Mouse (Mus musculus) CH12.LX (cell line): ENCODE results near the gene Rhobtb1.

Experiments
- BHLHE40 ChIP-seq: IDR thresholded peaks from 2 replicates; pipeline ENCODE4 v1.6.1; 2011; ENCODE audit warnings: mild to moderate bottlenecking, low read depth, low read length, improper control_type of control experiment
- CTCF ChIP-seq, 2 experiments: IDR thresholded peaks in 1 of 2; conservative IDR thresholded peaks in 1 of 2; 2 replicates each; pipeline ENCODE4 v1.5.1; 2011 to 2012; ENCODE audit warnings: low read depth in 2 of 2, low read length in 2 of 2, improper control_type of control experiment in 1 of 2, inconsistent platforms in 1 of 2, mild to moderate bottlenecking in 1 of 2, moderate library complexity in 1 of 2
- E2F4 ChIP-seq: IDR thresholded peaks from 2 replicates; pipeline ENCODE4 v1.6.1; 2011; ENCODE audit warnings: low read depth, low read length, improper control_type of control experiment; ENCODE audit not compliant: insufficient replicate concordance
- EP300 ChIP-seq: IDR thresholded peaks from 2 replicates; pipeline ENCODE4 v1.6.1; 2011; ENCODE audit warnings: low read length, improper control_type of control experiment
- HCFC1 ChIP-seq: IDR thresholded peaks from 2 replicates; pipeline ENCODE4 v1.6.1; 2012; ENCODE audit warnings: low read depth, mild to moderate bottlenecking, inconsistent platforms, low read length, improper control_type of control experiment
- KAT2A ChIP-seq: IDR thresholded peaks from 2 replicates; pipeline ENCODE4 v1.6.1; 2012; ENCODE audit warnings: low read length, improper control_type of control experiment, inconsistent platforms; ENCODE audit not compliant: insufficient replicate concordance
- MAZ ChIP-seq: IDR thresholded peaks from 2 replicates; pipeline ENCODE4 v1.6.1; 2012; ENCODE audit warnings: low read depth, mild to moderate bottlenecking, inconsistent platforms, low read length, improper control_type of control experiment, moderate library complexity
- MYC ChIP-seq: IDR thresholded peaks from 2 replicates; pipeline ENCODE4 v1.6.1; 2011; ENCODE audit warnings: low read depth, mild to moderate bottlenecking, improper control_type of control experiment, low read length
- POLR2A ChIP-seq: IDR thresholded peaks from 2 replicates; pipeline ENCODE4 v1.6.1; 2011; ENCODE audit warnings: low read depth, mild to moderate bottlenecking, improper control_type of control experiment, low read length
- SIN3A ChIP-seq: IDR thresholded peaks from 2 replicates; pipeline ENCODE4 v1.6.1; 2012; ENCODE audit warnings: low read length, improper control_type of control experiment, inconsistent platforms
- SMC3 ChIP-seq: IDR thresholded peaks from 2 replicates; pipeline ENCODE4 v1.6.1; 2011; ENCODE audit warnings: low read depth, low read length, improper control_type of control experiment
- TBP ChIP-seq: conservative IDR thresholded peaks from 2 replicates; pipeline ENCODE4 v1.6.1; 2011; ENCODE audit warnings: low read depth, low read length, improper control_type of control experiment
- ZMIZ1 ChIP-seq: IDR thresholded peaks from 2 replicates; pipeline ENCODE4 v1.6.1; 2012; ENCODE audit warnings: low read depth, mild to moderate bottlenecking, inconsistent platforms, low read length, improper control_type of control experiment

DNA sequence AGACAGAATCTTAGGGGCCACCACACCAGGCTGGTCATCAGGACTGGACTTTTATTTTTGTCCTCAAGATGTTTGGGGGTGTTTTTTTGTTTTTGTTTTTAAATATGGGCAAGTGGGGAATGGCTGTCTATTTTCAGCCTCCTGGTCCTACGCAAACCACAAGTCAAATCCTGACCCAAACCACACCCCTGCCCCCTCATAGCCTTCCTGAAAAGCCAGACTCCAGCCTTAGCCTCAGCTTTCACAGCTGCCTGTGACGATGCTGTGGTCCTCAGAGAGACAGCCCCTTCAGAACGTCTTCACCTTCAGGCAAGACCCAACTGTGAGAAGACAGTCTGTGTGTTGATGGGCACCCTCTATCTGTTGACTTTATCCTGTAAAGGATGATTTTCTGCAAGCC is 95.5 kb downstream of the Rhobtb1 start:
- TF ChIP-seq CTCF (conservative IDR thresholded peaks at IDR 0.05 in 1 of 2, IDR thresholded peaks at IDR 0.05 in 1 of 2; ENCODE audit: low read depth in 2 of 2, low read length in 2 of 2) (no peak), MAZ (no peak), POLR2A (no peak), EP300 (peak; percentile 17; the same call in 1 of the 2 replicates), KAT2A (no peak), SMC3 (no peak), MYC (no peak), SIN3A (0 out of 2 replicates have a peak, but pooled peaks have one; percentile 9), TBP (no peak), BHLHE40 (0 out of 2 replicates have a peak, but pooled peaks have one; percentile 9), ZMIZ1 (no peak), E2F4 (no peak), HCFC1 (no peak; the same call in 1 of the 2 replicates)
